Mouse (Mus musculus): ENCODE measurements at regions not wholly inside any gene's neighbourhood (a gene's known extent, or its start where the extent isn't known, plus 50 kb on each side); places are given as distances from the start of the nearest gene placed in this dataset.

- H3K9me3 ChIP-seq (ENCODE audit: low read length): no peaks in the 10 kb centered on the region
- TF ChIP-seq EP300 (IDR thresholded peaks at IDR 0.05; ENCODE audit: low read depth): no peak
- TF ChIP-seq CTCF (IDR thresholded peaks at IDR 0.05; ENCODE audit: low read depth): no peak
- no peak overlapping the region for H3K9ac ChIP-seq (replicated peaks)
- no peaks in the 10 kb centered on the region for H3K27me3 ChIP-seq (ENCODE audit: insufficient read depth, low read length)
- no peak overlapping the region for H3K27ac ChIP-seq (ENCODE audit: low read depth)
- no peak overlapping the region for H3K4me3 ChIP-seq (ENCODE audit: low read depth, low read length)
- no peaks in the 10 kb centered on the region for H3K4me1 ChIP-seq (ENCODE audit: insufficient read depth)
- no peak for ATAC-seq
- no peak overlapping the region for H3K4me2 ChIP-seq (ENCODE audit: low read depth, low read length)
- WGBS (ENCODE audit: insufficient replicate concordance): 80% methylated on average over 2 of the region's 2 CpGs
- H3K36me3 ChIP-seq (replicated peaks; ENCODE audit: insufficient read depth, low read length): no peaks in the 10 kb centered on the region
- DNase-seq: no peak
These were observed 185.7 kb upstream of the Clec14a start for GRCm38 (mm10) chr12:58454828-58455227.

- WGBS (ENCODE audit: insufficient replicate concordance): 69% methylated on average over 3 of the region's 3 CpGs
- no peak for TF ChIP-seq CTCF (IDR thresholded peaks at IDR 0.05; ENCODE audit: low read depth)
- no peak for TF ChIP-seq EP300 (IDR thresholded peaks at IDR 0.05; ENCODE audit: low read depth)
- no peaks in the 10 kb centered on the region for H3K27me3 ChIP-seq (ENCODE audit: insufficient read depth, low read length)
- H3K36me3 ChIP-seq (replicated peaks; ENCODE audit: insufficient read depth, low read length): no peaks in the 10 kb centered on the region
- no peaks in the 10 kb centered on the region for H3K9me3 ChIP-seq (ENCODE audit: low read length)
- H3K4me2 ChIP-seq (ENCODE audit: low read depth, low read length): no peak overlapping the region
- H3K27ac ChIP-seq (ENCODE audit: low read depth): no peak overlapping the region
- H3K4me3 ChIP-seq (ENCODE audit: low read depth, low read length): no peak overlapping the region
- no peak for ATAC-seq
- no peak for DNase-seq
- H3K4me1 ChIP-seq (ENCODE audit: insufficient read depth): no peaks in the 10 kb centered on the region
- no peak overlapping the region for H3K9ac ChIP-seq (replicated peaks)
These were observed 173.9 kb upstream of the Clec14a start for GRCm38 (mm10) chr12:58443007-58443406.

GRCm38 (mm10) chr12:58441962-58442361, 172.9 kb upstream of the Clec14a start:
- H3K9ac ChIP-seq (replicated peaks): no peak overlapping the region
- no peak for TF ChIP-seq CTCF (IDR thresholded peaks at IDR 0.05; ENCODE audit: low read depth)
- no peak for TF ChIP-seq EP300 (IDR thresholded peaks at IDR 0.05; ENCODE audit: low read depth)
- 83% methylated on average over 2 of the region's 2 CpGs for WGBS (ENCODE audit: insufficient replicate concordance)
- no peaks in the 10 kb centered on the region for H3K9me3 ChIP-seq (ENCODE audit: low read length)
- ATAC-seq (no peak), DNase-seq (no peak)
- no peak overlapping the region for H3K4me3 ChIP-seq (ENCODE audit: low read depth, low read length)
- no peaks in the 10 kb centered on the region for H3K36me3 ChIP-seq (replicated peaks; ENCODE audit: insufficient read depth, low read length)
- H3K27ac ChIP-seq (ENCODE audit: low read depth): no peak overlapping the region
- H3K27me3 ChIP-seq (ENCODE audit: insufficient read depth, low read length): no peaks in the 10 kb centered on the region
- H3K4me1 ChIP-seq (ENCODE audit: insufficient read depth): no peaks in the 10 kb centered on the region
- no peak overlapping the region for H3K4me2 ChIP-seq (ENCODE audit: low read depth, low read length)

- Histone ChIP-seq H3K9me3 (ENCODE audit: low read length) (no peaks in the 10 kb centered on the region), H3K4me2 (ENCODE audit: low read depth, low read length) (no peak overlapping the region), H3K9ac (replicated peaks) (no peak overlapping the region), H3K4me3 (ENCODE audit: low read depth, low read length) (no peak overlapping the region), H3K4me1 (ENCODE audit: insufficient read depth) (no peaks in the 10 kb centered on the region), H3K27me3 (ENCODE audit: insufficient read depth, low read length) (no peaks in the 10 kb centered on the region), H3K36me3 (replicated peaks; ENCODE audit: insufficient read depth, low read length) (no peaks in the 10 kb centered on the region), H3K27ac (ENCODE audit: low read depth) (no peak overlapping the region)
- DNase-seq: no peak
- TF ChIP-seq CTCF (IDR thresholded peaks at IDR 0.05; ENCODE audit: low read depth): no peak
- TF ChIP-seq EP300 (IDR thresholded peaks at IDR 0.05; ENCODE audit: low read depth): no peak
- ATAC-seq: no peak
These were observed 171.6 kb upstream of the Clec14a start for GRCm38 (mm10) chr12:58440666-58441065.

GRCm38 (mm10) chr12:58437031-58437430, 167.9 kb upstream of the Clec14a start:
- H3K9me3 ChIP-seq (ENCODE audit: low read length): no peaks in the 10 kb centered on the region
- no peak overlapping the region for H3K27ac ChIP-seq (ENCODE audit: low read depth)
- no peak overlapping the region for H3K4me3 ChIP-seq (ENCODE audit: low read depth, low read length)
- DNase-seq: no peak
- no peak for ATAC-seq
- no peaks in the 10 kb centered on the region for H3K4me1 ChIP-seq (ENCODE audit: insufficient read depth)
- H3K4me2 ChIP-seq (ENCODE audit: low read depth, low read length): no peak overlapping the region
- H3K27me3 ChIP-seq (ENCODE audit: insufficient read depth, low read length): no peaks in the 10 kb centered on the region
- H3K36me3 ChIP-seq (replicated peaks; ENCODE audit: insufficient read depth, low read length): no peaks in the 10 kb centered on the region
- WGBS (ENCODE audit: insufficient replicate concordance): 73% methylated on average over 6 of the region's 6 CpGs
- H3K9ac ChIP-seq (replicated peaks): no peak overlapping the region
- TF ChIP-seq EP300 (IDR thresholded peaks at IDR 0.05; ENCODE audit: low read depth) (no peak), CTCF (IDR thresholded peaks at IDR 0.05; ENCODE audit: low read depth) (no peak)

- Histone ChIP-seq H3K27me3 (ENCODE audit: insufficient read depth, low read length) (no peaks in the 10 kb centered on the region), H3K9ac (replicated peaks) (no peak overlapping the region), H3K4me2 (ENCODE audit: low read depth, low read length) (no peak overlapping the region), H3K4me3 (ENCODE audit: low read depth, low read length) (no peak overlapping the region), H3K36me3 (replicated peaks; ENCODE audit: insufficient read depth, low read length) (no peaks in the 10 kb centered on the region), H3K9me3 (ENCODE audit: low read length) (no peaks in the 10 kb centered on the region), H3K4me1 (ENCODE audit: insufficient read depth) (no peaks in the 10 kb centered on the region), H3K27ac (ENCODE audit: low read depth) (no peak overlapping the region)
- ATAC-seq (no peak), DNase-seq (no peak)
- TF ChIP-seq CTCF (IDR thresholded peaks at IDR 0.05; ENCODE audit: low read depth): no peak
- 73% methylated on average over 5 of the region's 5 CpGs for WGBS (ENCODE audit: insufficient replicate concordance)
These were observed 165.4 kb upstream of the Clec14a start for GRCm38 (mm10) chr12:58434504-58434903.

- H3K4me2 ChIP-seq (ENCODE audit: low read depth, low read length): no peak overlapping the region
- no peak for ATAC-seq
- TF ChIP-seq CTCF (IDR thresholded peaks at IDR 0.05; ENCODE audit: low read depth) (no peak), EP300 (IDR thresholded peaks at IDR 0.05; ENCODE audit: low read depth) (no peak)
- no peak overlapping the region for H3K4me3 ChIP-seq (ENCODE audit: low read depth, low read length)
- H3K27ac ChIP-seq (ENCODE audit: low read depth): no peak overlapping the region
- H3K36me3 ChIP-seq (replicated peaks; ENCODE audit: insufficient read depth, low read length): no peaks in the 10 kb centered on the region
- H3K9ac ChIP-seq (replicated peaks): no peak overlapping the region
- no peak for DNase-seq
- no peaks in the 10 kb centered on the region for H3K27me3 ChIP-seq (ENCODE audit: insufficient read depth, low read length)
- H3K4me1 ChIP-seq (ENCODE audit: insufficient read depth): 0 out of 2 replicates have a peak, but pooled peaks cover 2% of the 10 kb centered on the region
- 78% methylated on average over 5 of the region's 5 CpGs for WGBS (ENCODE audit: insufficient replicate concordance)
- no peaks in the 10 kb centered on the region for H3K9me3 ChIP-seq (ENCODE audit: low read length)
These were observed 160.8 kb upstream of the Clec14a start for GRCm38 (mm10) chr12:58429929-58430328.

All from liver, postnatal 0 days (tissue).